Mouse (Mus musculus) T-helper 1 cell (primary cell): Measurements from ENCODE around the gene Spaca4.

Experiments used
- in situ Hi-C: fragments of 300-600 bp; cut with MboI, MseI; formaldehyde crosslinking; loops from one replicate; pipeline ENCODE4 v1.15.1; 2025; ENCODE audit warnings: high pct_unique_total_duplicates

Gene Spaca4

DNA sequence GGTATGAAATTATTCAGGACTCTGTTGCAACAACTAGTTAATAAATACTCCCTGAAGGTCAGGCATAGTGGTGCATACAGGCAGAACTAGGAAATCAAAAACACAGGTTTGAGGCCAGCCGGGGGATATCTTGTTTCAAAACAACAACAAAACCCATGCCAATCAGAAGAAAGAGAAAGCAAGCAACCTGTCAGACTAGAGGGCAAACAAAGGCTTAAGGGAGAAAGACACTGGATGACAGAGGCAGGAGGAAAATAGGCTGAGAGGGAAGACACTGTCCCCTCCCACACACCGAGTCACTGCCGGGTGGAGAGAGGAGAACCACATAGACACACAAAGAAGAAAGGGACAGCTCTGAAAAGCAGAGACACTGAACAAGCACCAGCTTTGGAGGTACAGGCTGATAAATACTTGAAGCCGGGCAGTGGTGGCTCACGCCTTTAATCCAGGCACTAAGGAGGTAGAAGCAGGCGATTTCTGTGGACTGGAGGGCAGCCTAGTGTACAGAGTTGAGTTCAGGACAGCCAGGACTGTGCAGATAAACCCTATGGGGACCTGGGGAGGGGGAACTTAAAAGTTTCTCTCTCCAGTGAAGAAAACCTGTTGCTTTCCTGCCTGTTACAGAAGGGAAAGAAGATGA, 11.6 kb downstream of the Spaca4 start:
- in situ Hi-C loops, result no loop called here

DNA sequence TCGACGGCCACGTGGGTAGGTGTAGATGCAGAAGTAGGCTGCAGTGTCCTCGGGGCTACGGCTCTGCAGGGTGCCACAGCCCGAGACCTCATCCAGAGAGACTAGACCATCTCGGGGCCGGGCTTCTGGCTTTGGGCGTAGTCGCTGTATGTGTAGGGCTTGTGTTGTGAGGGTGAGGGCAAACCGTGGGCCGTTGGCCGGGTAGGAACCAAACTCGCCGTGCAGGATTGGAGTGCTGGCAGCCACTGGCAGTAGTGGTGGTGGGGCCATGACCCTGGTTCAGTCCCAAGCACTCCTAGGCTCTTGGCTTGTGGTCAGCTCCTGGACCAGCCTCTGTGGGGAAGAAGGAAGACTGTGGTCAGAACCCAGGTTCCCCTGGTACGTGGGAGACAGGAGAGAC, 12.2 kb downstream of the Spaca4 start:
- in situ Hi-C loops, result no loop called here

DNA sequence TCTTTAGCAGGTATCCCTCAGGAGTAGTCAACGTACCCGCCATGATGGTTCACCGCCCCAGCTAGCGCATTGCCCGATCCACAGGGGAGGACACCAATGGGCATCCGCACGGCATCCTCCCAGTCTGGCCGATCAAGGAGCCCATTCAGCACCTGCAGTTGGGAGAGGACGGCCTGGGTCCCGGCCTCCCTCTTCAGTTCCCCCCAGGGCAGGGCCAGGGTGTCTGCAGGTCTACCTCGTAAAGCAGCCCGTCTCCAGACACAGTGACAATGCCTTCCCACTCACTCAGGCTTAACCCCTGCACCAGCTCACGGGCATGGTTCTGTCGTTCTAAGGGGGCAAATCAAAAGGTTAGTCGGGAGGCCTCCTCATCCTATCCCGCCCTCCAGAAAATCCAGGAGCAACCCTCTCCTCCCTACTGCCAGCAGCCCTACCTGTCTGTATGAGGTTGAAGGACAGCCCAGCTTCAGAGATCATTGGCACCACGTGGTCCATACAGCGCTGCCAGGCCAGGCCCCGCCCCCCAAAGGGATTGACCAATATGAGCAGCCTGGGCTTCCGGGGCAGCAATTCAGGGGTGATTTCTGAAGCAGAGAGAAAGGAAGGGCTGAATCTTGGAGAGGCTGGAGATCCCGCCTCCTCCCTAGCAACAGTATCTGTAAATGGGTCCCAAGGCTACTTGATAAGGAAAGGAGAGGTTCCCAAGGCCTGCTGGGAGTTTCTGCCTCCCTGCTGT, 13.4 kb downstream of the Spaca4 start:
- in situ Hi-C loops, result no loop called here

DNA sequence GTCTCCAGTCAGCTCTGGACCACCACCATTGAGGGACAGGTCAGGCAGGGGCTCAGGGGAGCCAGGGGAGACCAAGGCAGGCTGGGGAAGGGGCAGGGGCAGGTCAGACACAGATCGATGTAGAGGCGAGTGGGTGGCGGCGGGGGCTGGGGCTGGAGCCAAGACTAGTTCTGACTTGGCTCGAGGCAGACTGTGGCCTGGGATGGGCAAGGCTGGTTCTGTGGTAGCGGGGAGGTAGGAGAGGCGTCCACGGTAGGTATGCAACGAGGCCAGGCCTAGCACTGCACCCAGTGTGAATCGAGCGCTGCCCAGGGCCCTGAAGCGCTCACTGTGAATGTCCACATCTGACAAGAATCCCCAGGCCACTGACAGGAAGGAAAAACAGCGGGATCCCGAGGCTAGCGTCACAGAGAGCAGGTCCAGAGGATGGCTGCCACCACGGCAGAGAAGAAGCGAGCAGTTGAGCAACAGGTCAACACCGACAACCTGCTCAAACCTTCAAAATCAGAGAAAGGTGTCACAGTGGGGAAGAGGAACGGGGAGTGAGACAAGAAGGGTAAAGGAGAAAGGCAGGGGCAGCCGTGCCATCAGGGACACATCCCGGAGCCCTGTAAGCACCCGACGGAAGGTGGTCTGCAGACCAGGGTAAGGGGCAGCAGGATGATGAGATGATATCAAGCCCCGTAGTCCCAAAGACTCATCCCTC, 14.1 kb downstream of the Spaca4 start:
- in situ Hi-C loops, result no loop called here

DNA sequence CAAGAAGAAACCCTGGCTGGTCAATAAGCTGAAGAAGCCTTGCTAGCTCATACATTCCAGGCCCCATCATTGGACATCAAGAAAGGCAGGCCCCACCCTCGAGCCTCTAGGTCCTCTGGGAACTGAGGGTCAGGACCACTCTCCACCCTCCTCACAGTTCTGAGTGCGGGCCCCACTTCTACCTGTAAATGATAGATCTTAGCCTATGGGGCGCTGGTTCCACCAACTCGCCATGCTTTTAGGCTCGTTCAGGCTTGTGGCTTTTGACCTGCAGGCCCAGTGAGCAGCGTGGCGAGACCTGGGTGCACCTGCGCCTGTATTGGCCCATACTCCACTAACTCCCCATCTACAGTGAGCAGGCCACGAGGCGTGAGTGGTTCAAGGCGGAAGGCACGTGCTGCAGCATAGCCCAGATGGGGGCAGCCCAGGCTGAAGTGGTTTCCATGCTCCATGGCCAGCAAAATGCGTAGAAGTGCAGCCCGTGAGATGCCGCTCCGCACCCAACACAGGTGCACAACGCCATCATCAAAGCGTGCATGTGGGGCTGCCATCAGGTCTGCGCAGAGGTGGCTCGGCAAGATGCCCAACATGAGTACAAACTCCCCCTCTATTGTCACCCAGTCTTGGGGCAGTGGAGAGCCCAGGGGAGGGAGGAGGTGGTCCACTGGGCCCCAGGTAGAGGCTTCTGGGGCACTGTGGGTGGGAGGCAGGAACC, 15.0 kb downstream of the Spaca4 start:
- in situ Hi-C loops, result no loop called here

DNA sequence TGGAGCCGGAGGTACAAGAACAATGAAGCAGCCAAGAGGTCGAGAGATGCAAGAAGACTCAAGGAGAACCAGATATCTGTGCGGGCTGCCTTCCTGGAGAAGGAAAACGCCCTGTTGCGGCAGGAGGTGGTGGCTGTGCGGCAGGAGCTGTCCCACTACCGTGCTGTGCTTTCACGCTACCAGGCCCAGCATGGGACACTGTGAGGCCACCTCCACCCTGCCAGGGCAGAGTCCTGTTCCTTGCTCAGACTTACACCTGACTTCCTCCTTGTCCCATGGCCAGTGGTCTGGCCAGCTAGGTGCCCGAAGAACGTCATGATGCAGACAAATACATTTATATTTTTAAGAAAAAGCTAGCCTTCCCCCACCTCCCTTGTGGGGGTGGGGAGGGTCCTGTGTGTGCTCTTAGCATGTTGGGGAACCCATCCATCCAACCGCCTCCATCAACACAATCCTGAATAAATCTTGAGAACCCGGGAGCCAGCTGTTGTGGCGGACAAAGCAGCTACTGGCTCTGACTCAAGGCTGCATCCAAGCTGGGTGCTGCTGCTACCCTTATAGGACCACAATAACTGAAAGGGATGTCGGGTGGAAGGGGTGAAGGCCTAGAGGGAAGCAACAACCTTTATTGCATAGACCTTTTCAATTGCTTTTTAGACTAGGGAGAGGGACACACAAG, 15.8 kb downstream of the Spaca4 start:
- in situ Hi-C loops, result loop anchor here (10.0 kb wide), 1 partner anchor 815 kb away; the partner anchor contains the start of genes Fuz and Med25

DNA sequence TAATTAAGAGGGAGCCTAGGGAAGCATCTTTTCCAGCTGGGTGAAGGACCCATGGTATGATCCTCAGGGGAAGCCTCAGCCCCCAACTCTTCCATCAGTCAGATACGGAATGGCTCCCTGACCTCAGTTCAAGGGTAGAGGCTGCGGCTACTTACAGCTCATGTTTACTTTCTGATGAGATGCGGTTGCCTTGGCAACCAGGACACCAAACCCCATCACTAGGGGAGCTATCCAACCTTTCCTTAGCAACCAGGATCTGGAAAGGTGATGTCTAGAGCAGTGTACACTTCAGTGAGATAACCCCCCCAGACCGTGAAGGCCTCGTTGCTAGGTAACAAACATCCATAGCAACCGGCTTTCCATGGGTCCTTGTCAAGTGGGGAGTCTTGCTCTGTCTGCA, 16.6 kb downstream of the Spaca4 start:
- in situ Hi-C loops, result loop anchor here (10.0 kb wide), 1 partner anchor 814 kb away; the partner anchor contains the start of genes Fuz and Med25

DNA sequence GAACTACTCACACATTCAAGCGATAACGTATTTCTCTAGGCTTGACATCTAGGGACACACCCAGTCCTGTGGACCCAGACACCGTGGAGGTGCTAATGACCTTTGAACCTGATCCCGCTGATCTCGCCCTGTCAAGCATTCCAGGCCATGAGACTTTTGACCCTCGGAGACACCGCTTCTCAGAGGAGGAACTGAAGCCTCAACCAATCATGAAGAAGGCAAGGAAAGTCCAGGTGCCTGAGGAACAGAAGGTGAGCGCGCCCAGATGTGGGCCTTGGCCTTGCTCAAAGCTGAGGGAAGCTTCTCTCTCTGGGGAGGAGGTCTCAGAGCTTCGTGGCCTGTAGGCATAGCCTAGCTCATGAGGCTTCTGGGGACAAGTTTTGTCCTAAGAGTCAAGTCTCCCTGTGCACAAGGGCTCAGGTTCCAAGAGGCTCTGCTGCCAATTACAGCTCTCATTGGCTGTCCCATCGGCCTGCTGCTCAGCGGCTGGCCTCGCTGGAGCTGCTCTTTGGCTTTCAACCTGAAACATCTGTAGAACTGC, 17.3 kb downstream of the Spaca4 start:
- in situ Hi-C loops, result loop anchor here (10.0 kb wide), 1 partner anchor 813 kb away; the partner anchor contains the start of genes Fuz and Med25

DNA sequence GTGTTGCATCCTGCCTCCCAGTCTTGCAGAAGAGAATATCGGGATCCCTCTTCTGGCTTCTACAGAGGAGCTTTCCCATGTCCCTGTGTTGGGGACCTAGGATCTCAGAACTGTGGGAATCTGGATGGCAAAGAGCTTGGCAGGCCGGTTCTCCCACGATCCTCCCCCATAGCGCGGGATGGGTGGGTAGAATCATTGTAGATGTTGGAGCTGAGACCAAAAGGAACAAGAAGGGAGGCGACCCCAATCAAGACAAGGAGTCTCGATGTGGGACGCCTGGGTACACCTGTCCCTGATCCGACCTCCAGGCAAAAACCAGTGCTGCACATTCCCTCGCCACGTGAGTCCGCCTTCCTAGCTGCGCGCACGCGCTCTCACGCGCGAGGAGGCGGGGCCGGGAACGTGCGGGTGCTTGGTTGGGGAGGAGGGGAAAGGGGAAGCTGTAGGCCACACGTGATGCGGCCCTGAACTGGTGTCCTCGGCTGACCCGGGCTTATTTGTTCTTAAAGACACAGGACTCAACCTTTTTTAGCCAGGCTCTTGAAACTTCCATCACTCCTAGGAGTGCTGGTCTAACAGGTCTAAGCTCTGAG, 18.1 kb downstream of the Spaca4 start:
- in situ Hi-C loops, result loop anchor here (10.0 kb wide), 1 partner anchor 813 kb away; the partner anchor contains the start of genes Fuz and Med25

DNA sequence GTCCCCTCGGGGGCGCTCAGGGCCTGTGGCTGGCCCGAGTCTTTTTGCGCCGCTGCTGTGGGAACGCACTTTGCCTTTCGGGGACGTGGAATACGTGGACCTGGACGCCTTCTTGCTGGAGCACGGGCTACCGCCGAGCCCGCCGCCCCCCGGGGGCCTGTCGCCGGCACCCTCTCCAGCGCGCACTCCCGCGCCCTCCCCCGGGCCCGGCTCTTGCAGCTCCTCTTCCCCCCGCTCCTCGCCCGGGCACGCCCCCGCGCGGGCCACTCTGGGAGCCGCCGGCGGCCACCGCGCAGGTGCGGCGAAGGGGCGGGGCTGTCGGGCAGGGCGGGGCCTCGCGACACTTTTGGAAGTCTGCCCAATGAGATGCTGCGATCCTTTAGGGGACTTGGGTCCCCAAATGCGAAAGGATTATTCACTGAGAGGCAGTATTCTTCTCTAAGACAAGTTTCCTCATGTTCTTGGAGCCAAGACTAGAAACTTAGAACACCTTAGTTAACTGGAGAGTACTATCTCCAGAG, 18.8 kb downstream of the Spaca4 start:
- in situ Hi-C loops, result loop anchor here (10.0 kb wide), 1 partner anchor 812 kb away; the partner anchor contains the start of genes Fuz and Med25

DNA sequence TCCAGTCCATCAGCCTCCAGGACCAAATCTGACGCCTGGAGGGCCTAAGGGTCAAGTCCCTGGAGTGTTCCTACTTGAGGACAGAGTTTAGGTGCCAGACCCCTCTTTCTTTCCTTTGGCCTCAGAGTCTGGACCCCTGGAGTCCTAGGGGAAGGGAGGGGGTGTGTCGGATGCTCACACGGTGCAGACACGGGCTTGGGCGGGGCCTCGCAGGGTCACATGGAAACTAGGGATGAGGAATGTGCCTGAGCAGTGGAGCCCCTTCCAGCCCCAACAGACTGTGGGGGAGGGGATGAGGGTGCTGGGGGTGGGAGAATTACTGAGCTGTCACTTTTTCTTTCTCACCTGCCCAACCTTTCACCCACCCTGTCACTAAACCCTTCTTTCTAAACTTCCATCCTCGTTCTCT, 19.7 kb downstream of the Spaca4 start:
- in situ Hi-C loops, result loop anchor here (10.0 kb wide), 1 partner anchor 811 kb away; the partner anchor contains the start of genes Fuz and Med25

DNA sequence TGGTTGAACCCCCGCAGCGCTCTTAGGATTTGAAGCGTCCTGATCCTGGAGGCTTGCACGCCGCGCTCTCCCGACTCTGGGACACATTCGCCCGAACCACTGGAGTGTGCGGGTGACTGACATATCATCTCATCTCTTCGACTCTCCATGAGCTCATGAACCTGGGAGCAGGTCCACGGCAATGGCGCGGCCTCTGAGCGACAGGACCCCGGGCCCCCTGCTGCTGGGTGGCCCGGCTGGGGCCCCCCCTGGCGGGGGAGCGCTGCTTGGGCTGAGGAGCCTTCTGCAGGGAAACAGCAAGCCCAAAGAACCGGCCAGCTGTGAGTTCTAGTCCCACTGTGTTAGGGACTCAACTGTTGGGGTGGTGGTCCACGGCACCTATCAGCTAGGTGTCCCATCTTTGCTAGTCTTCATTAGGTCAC, 20.2 kb downstream of the Spaca4 start:
- in situ Hi-C loops, result loop anchor here (10.0 kb wide), 1 partner anchor 811 kb away; the partner anchor contains the start of genes Fuz and Med25

DNA sequence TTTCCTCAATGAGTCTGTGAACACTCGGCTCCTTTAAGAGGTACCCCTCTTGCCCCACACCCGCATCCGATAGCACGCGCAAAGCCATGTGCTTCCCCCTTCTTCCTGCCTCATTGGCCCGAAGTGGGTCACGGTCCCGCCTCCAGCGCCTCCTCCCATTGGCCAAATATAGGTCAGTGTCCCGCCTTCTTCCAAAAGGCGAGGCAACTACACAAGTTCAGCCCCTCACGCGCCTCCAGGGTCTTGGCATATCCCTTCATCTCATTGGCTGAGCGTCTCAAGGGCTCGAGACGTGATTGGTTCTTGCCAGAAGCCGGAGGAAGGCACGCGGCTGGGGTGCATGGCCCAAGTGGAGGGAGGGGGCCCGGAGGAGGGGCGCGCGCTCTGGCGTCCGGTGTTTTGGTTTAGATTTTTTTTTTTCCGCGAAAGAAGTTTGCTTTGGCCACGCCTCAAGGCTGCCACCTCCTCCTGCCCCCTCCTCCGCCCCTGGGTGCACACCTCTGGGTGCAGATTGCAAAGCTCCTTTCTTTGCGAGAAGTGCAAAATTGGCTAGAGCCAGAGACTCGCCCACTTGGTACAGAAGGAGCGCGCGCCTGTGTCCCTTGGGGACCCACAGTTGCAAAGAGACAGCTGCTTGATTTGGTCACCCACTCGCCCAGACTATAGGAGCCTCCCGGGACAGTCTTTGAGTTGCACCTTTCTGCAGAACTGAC, 20.7 kb downstream of the Spaca4 start, which contains the start of gene Dbp:
Gene Dbp (plus strand): TSS at position 359 of the 713 bp plus-strand sequence.
- in situ Hi-C loops, result loop anchor here (10.0 kb wide), 1 partner anchor 810 kb away; the partner anchor contains the start of genes Fuz and Med25

DNA sequence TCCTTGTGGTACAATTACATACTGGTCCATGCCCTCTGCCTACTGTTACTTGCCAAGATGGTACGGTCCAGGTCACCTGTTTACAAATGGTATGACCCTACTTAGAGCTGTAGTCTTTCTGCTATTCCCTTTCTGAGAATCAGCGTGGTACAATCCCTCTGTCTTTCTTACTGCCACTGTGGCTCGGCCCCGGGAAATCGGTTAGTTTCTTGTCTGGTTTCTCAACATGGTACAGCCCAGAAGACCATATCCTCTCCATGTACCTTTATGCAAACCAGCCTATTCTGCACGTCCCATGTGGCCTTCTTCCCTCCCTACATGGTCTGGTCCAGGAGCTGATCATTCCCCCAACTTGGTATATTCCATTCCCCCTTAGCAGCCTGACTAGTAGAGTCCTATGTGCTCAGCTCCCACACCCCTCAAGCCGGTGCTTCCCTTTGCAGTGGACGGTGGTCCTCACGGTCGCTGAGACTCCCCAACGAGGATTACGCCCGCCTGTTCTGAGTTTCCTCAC, 21.5 kb downstream of the Spaca4 start:
- in situ Hi-C loops, result loop anchor here (10.0 kb wide), 1 partner anchor 809 kb away; the partner anchor contains the start of genes Fuz and Med25

DNA sequence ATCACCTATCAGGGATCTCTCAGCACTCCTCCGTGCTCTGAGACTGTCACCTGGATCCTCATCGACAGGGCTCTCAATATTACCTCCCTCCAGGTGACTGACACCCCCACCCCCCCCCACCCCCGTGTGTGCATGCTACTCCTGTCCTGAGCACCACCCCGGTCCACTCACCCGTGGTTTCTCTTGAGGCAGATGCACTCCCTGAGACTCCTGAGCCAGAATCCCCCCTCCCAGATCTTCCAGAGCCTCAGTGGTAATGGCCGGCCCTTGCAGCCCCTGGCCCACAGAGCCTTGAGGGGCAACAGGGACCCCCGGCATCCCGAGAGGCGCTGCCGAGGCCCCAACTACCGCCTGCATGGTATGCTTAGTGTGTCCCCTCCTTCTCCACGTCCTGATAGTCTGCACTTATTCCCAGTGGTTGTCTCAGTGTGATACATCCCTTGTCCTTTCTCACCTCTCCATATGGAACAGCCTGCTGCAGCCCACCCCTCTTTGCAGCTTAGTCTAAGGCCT, 22.0 kb downstream of the Spaca4 start:
- in situ Hi-C loops, result loop anchor here (10.0 kb wide), 1 partner anchor 809 kb away; the partner anchor contains the start of genes Fuz and Med25

DNA sequence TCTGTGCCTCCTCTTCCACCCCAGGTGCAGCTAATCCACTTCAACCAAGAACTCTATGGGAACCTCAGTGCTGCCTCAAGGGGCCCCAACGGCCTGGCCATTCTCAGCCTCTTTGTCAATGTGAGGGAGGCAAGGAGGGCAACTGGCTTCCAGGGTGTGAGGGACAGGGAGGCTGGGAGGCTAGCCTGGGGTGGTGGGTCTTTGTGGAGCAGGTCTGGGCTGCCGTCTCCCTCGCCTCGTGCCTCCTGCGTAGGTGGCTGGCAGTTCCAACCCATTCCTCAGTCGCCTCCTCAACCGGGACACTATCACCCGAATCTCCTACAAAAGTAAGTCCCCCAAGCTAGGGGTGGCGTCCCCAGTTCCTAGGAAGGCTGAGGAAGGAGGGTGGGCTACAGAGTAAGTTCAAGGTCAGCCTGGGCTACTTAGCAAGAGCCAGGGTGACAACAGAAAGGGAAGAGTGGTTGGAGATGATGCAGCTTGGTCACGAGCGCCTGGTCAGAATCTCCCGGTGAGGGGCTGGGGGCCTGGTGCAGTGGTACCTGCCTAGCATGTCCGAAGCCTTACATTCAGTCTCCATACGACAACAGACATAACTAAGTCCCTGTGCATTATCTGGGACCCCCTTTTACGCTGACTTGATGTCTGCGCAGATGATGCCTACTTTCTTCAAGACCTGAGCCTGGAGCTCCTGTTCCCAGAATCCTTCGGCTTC, 22.6 kb downstream of the Spaca4 start:
- in situ Hi-C loops, result loop anchor here (10.0 kb wide), 1 partner anchor 808 kb away; the partner anchor contains the start of genes Fuz and Med25

DNA sequence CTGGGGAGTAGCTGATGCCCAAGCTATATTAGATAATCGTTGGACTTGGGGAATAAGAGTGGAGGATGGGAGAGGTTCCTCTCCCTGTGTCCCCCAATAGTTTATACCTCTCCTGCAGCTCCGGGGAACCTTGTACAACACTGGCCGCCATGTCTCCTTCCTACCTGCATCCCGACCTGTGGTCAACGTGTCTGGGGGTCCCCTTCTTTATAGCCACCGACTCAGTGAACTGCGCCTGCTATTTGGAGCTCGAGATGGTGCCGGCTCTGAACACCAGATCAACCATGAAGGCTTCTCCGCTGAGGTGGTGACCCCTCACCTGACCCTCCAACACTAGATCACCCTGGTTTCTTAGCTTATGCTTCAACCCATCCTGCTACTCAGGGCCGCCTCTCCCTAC, 23.3 kb downstream of the Spaca4 start:
- in situ Hi-C loops, result loop anchor here (10.0 kb wide), 1 partner anchor 808 kb away; the partner anchor contains the start of genes Fuz and Med25
